Mouse (Mus musculus) lung, embryonic 14.5 days (tissue): ENCODE data around the gene Zranb1. TPM values are rescaled to one million over a fixed set of nuclear protein-coding genes. Genes with fewer than 3 reads are reported as not detected.

Experiments used
- ATAC-seq: fragments of 200-750 bp; cut with Nextera tagmentation; 2 replicates; pipeline ENCODE4 v1.8.0; 2017; ENCODE audit warnings: mild to moderate bottlenecking, moderate TSS enrichment, moderate library complexity; ENCODE audit not compliant: insufficient read depth
- DNase-seq: peaks from one replicate; pipeline ENCODE4 v3.0.0-alpha.2; 2015
- H3K27ac ChIP-seq: fragments of 300-500 bp; sonication (generic); 2 replicates; pipeline ENCODE4 v1.5.1; 2014; ENCODE audit warnings: low read depth, mild to moderate bottlenecking, moderate library complexity
- H3K27me3 ChIP-seq: fragments of 300-500 bp; sonication (generic); 2 replicates; pipeline ENCODE4 v1.6.1; 2014; ENCODE audit warnings: low read length, control low read depth; ENCODE audit not compliant: insufficient read depth
- H3K36me3 ChIP-seq: fragments of 300-500 bp; sonication (generic); 2 replicates; pipeline ENCODE4 v1.6.1; 2014; ENCODE audit warnings: control low read depth; ENCODE audit not compliant: insufficient read depth
- H3K4me1 ChIP-seq: fragments of 300-500 bp; sonication (generic); 2 replicates; pipeline ENCODE4 v1.6.1; 2014; ENCODE audit warnings: antibody characterized with exemption, control low read depth; ENCODE audit not compliant: insufficient read depth
- H3K4me2 ChIP-seq: fragments of 300-500 bp; sonication (generic); 2 replicates; pipeline ENCODE4 v1.6.1; 2014; ENCODE audit warnings: mild to moderate bottlenecking
- H3K4me3 ChIP-seq: fragments of 300-500 bp; sonication (generic); 2 replicates; pipeline ENCODE4 v1.5.1; 2014; ENCODE audit warnings: low read depth, low read length
- H3K9ac ChIP-seq: fragments of 300-500 bp; sonication (generic); 2 replicates; pipeline ENCODE4 v1.6.1; 2014
- H3K9me3 ChIP-seq: fragments of 300-500 bp; sonication (generic); 2 replicates; pipeline ENCODE4 v1.6.1; 2016; ENCODE audit warnings: low read depth, low read length, control low read depth
- CTCF ChIP-seq: IDR thresholded peaks from 2 replicates; pipeline ENCODE4 v1.5.1; 2016; ENCODE audit warnings: antibody characterized with exemption, low read depth
- WGBS: fragments of 180-500 bp; shearing (Covaris S2); extraction: QIAGEN DNeasy Blood & Tissue Kit; methylation state at CpG from one replicate; pipeline ENCODE4 v1.1.7; 2014; 5-methylcytosine and 5-hydroxymethylcytosine counted together
- polyA plus RNA-seq: library from polyadenylated mRNA; unstranded; fragments of >200 nt; fragmentation: Nextera tagmentation; extraction: Ambion mirVana; gene quantifications from 2 replicates; pipeline ENCODE4 v1.2.1, GENCODE M21; 2014

Zranb1 gene
- polyA plus RNA-seq, 1 experiment from 2014 or later: 15.5 TPM

GRCm38 (mm10) chr7:132890201-132890600 lies 40.7 kb upstream of the Zranb1 start:
- H3K9me3 ChIP-seq: no peaks in the 10 kb centered on the region
- no peak overlapping the region for H3K4me3 ChIP-seq
- WGBS: 85% methylated on average over 5 of the region's 5 CpGs
- no peak overlapping the region for H3K9ac ChIP-seq
- ATAC-seq (no peak), DNase-seq (no peak)
- no peak overlapping the region for H3K4me2 ChIP-seq
- H3K27ac ChIP-seq: no peak overlapping the region
- no peaks in the 10 kb centered on the region for H3K4me1 ChIP-seq
- no peaks in the 10 kb centered on the region for H3K36me3 ChIP-seq
- no peak for TF ChIP-seq CTCF
- no peaks in the 10 kb centered on the region for H3K27me3 ChIP-seq

GRCm38 (mm10) chr7:132891561-132892310 lies 39.2 kb upstream of the Zranb1 start:
- H3K36me3 ChIP-seq: no peaks in the 10 kb centered on the region
- H3K27ac ChIP-seq: no peak overlapping the region
- ATAC-seq (no peak), DNase-seq (no peak)
- no peaks in the 10 kb centered on the region for H3K27me3 ChIP-seq
- H3K9me3 ChIP-seq: no peaks in the 10 kb centered on the region
- no peak for TF ChIP-seq CTCF
- no peak overlapping the region for H3K9ac ChIP-seq
- H3K4me1 ChIP-seq: no peaks in the 10 kb centered on the region
- WGBS: 72% methylated on average over 5 of the region's 5 CpGs
- H3K4me2 ChIP-seq: no peak overlapping the region
- no peak overlapping the region for H3K4me3 ChIP-seq

- Histone ChIP-seq H3K36me3 (no peaks in the 10 kb centered on the region), H3K4me3 (no peak overlapping the region), H3K9me3 (no peaks in the 10 kb centered on the region), H3K4me2 (no peak overlapping the region), H3K27me3 (no peaks in the 10 kb centered on the region), H3K4me1 (no peaks in the 10 kb centered on the region), H3K9ac (no peak overlapping the region), H3K27ac (no peak overlapping the region)
- no peak for ATAC-seq
- 54% methylated on average over 4 of the region's 4 CpGs for WGBS
- TF ChIP-seq CTCF: no peak
- DNase-seq: no peak
Measured at GRCm38 (mm10) chr7:132892311-132892661, 38.7 kb upstream of the Zranb1 start.

DNA sequence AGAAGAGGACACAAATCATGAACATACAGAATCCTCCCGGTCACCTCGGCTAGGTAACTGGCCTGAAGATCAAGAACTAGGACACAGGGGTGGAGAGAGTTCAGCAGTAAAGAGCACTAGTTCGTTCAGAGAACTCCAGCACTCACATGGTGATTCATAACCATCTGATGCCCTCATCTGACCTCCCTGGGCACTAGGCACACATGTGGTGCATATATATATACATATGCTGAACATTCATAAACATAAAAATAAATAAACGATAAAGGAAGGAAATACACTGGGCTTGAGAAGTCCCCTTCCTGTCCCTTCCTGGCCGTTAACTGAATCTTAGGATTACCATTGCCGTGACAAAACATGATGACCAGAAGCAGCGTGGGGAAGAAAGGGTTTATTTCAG lies 38.1 kb upstream of the Zranb1 start:
- Histone ChIP-seq H3K4me1 (no peaks in the 10 kb centered on the region), H3K9me3 (no peaks in the 10 kb centered on the region), H3K9ac (no peak overlapping the region), H3K4me2 (no peak overlapping the region), H3K4me3 (no peak overlapping the region), H3K27me3 (no peaks in the 10 kb centered on the region), H3K27ac (no peak overlapping the region), H3K36me3 (no peaks in the 10 kb centered on the region)
- WGBS: 55% methylated on average over 7 of the region's 7 CpGs
- DNase-seq (no peak), ATAC-seq (no peak)
- TF ChIP-seq CTCF: no peak

- no peak overlapping the region for H3K27ac ChIP-seq
- no peak for DNase-seq
- no peaks in the 10 kb centered on the region for H3K27me3 ChIP-seq
- ATAC-seq: no peak
- no peaks in the 10 kb centered on the region for H3K36me3 ChIP-seq
- no peaks in the 10 kb centered on the region for H3K9me3 ChIP-seq
- H3K9ac ChIP-seq: no peak overlapping the region
- no peaks in the 10 kb centered on the region for H3K4me1 ChIP-seq
- 89% methylated on average over 1 of the region's 1 CpGs for WGBS
- no peak overlapping the region for H3K4me3 ChIP-seq
- no peak overlapping the region for H3K4me2 ChIP-seq
- TF ChIP-seq CTCF: no peak
Measured at GRCm38 (mm10) chr7:132893336-132893735, 37.6 kb upstream of the Zranb1 start.

- Histone ChIP-seq H3K27me3 (no peaks in the 10 kb centered on the region), H3K36me3 (no peaks in the 10 kb centered on the region), H3K9me3 (no peaks in the 10 kb centered on the region), H3K4me2 (no peak overlapping the region), H3K4me3 (no peak overlapping the region), H3K4me1 (no peaks in the 10 kb centered on the region), H3K27ac (no peak overlapping the region), H3K9ac (no peak overlapping the region)
- DNase-seq: peak; percentile 50
- no peak for ATAC-seq
- TF ChIP-seq CTCF: no peak
- 46% methylated on average over 7 of the region's 7 CpGs for WGBS
Measured at GRCm38 (mm10) chr7:132894841-132895555, 35.9 kb upstream of the Zranb1 start.

- Histone ChIP-seq H3K27me3 (no peaks in the 10 kb centered on the region), H3K4me1 (no peaks in the 10 kb centered on the region), H3K9ac (no peak overlapping the region), H3K9me3 (no peaks in the 10 kb centered on the region), H3K27ac (no peak overlapping the region), H3K36me3 (no peaks in the 10 kb centered on the region), H3K4me3 (no peak overlapping the region), H3K4me2 (no peak overlapping the region)
- ATAC-seq (no peak), DNase-seq (no peak)
- 81% methylated on average over 9 of the region's 9 CpGs for WGBS
- no peak for TF ChIP-seq CTCF
Measured at GRCm38 (mm10) chr7:132896206-132896815, 34.6 kb upstream of the Zranb1 start.
